ENCODE assay signal across 7 mouse cellular contexts in the genomic region with DNA sequence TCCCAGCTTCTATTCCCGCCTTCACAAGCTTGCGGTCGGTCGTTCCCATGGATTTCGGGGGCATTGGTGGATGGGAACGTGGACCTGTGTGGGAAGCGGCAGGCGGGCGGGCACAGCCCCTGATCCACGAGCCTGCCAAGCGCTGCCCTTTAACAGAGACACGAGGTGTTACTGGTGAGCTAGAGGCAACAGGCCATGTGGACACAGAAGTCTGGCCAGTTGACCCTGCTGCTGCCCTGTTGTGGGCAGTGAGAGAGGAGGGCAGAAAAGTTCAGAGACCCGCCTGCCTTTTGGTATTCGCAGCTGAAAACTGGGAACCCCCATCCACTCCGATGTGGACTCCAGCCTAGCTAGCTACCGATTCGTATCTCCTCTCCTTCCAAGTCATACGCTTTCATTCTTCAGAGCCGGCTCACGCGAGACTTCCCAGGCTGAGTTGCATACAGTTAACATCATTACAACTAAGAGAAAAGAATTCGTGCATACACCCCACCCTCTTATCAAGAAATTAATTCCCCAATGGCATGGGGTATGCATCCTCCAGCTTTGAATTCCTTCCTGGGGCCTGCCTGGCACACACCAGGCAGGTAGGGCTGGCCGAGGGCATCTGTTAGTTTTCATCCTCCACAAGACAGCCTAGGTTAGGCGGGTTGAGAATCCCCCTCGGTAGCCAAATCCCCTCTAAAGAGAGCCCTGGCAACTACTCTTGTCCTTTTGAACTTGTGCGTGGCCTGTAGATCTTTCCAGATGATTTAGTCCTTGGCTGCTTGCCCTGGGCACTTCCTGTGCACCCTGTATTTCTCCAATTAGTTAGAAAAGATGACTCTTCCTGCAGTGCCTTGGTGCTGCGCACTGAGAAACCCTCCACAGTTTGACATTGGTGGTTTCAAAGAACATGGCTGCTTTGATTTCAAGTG. TPM values are rescaled to one million over a fixed set of nuclear protein-coding genes. Genes with fewer than 3 reads are reported as not detected.
DNase-seq lines count a peak whose midpoint lies in the region; ATAC-seq and TF ChIP-seq lines count a peak whose summit lies in the region.

No protein-coding gene starts in this region.

- no peak for TF ChIP-seq CTCF in E14TG2a.4 (conservative IDR thresholded peaks at IDR 0.05; ENCODE audit: low read length)

- no peaks in the 10 kb centered on the region for H3K36me3 ChIP-seq in E14TG2a.4 (ENCODE audit: insufficient read depth, low read length)
- H3K36me3 ChIP-seq in embryonic facial prominence, embryonic 11.5 days (replicated peaks; ENCODE audit: control insufficient read depth, insufficient read depth, low read depth, low read length), result no peaks in the 10 kb centered on the region
- H3K36me3 ChIP-seq in stomach, embryonic 16.5 days (ENCODE audit: control insufficient read depth, insufficient read depth, low read length), result no peaks in the 10 kb centered on the region

- peak overlapping the region; percentile 73 for H3K4me3 ChIP-seq in E14TG2a.4 (replicated peaks; ENCODE audit: low read length)
- peak overlapping the region; percentile 32 for H3K4me3 ChIP-seq in embryonic facial prominence, embryonic 11.5 days (ENCODE audit: low read depth, low read length)
- H3K4me3 ChIP-seq in stomach, embryonic 16.5 days (replicated peaks; ENCODE audit: low read length), result peak overlapping the region; percentile 50

- 14% methylated on average over 27 of the region's 27 CpGs for WGBS in embryonic facial prominence, embryonic 11.5 days
- 10% methylated on average over 27 of the region's 27 CpGs for WGBS in stomach, embryonic 16.5 days

- H3K27ac ChIP-seq in embryonic facial prominence, embryonic 11.5 days (replicated peaks; ENCODE audit: low read depth, low read length), result no peak overlapping the region
- H3K27ac ChIP-seq in stomach, embryonic 16.5 days (ENCODE audit: low read length), result peak overlapping the region; percentile 90

- peaks cover 31% of the 10 kb centered on the region for H3K4me1 ChIP-seq in E14TG2a.4 (replicated peaks; ENCODE audit: low read depth, low read length)
- H3K4me1 ChIP-seq in embryonic facial prominence, embryonic 11.5 days (ENCODE audit: control insufficient read depth, insufficient read depth, low read length), result peaks cover 5% of the 10 kb centered on the region
- H3K4me1 ChIP-seq in stomach, embryonic 16.5 days (ENCODE audit: control insufficient read depth, insufficient read depth, low read length), result peaks cover 17% of the 10 kb centered on the region

- H3K27me3 ChIP-seq in E14TG2a.4 (ENCODE audit: insufficient read depth, low read length), result peaks cover 60% of the 10 kb centered on the region
- no peaks in the 10 kb centered on the region; the same call in 1 of the 2 replicates for H3K27me3 ChIP-seq in embryonic facial prominence, embryonic 11.5 days (ENCODE audit: control insufficient read depth, insufficient read depth, low read length)
- H3K27me3 ChIP-seq in stomach, embryonic 16.5 days (ENCODE audit: control insufficient read depth, insufficient read depth, low read length), result 0 out of 2 replicates have a peak, but pooled peaks cover 2% of the 10 kb centered on the region

- ATAC-seq in embryonic facial prominence, embryonic 11.5 days (replicated peaks; ENCODE audit: insufficient number of reproducible peaks, low FRiP score, low TSS enrichment, low read depth), result peak; percentile 27; the same call in 1 of the 2 replicates
- peak; percentile 34 for ATAC-seq in stomach, embryonic 16.5 days (ENCODE audit: insufficient read depth, low FRiP score)

- H3K9ac ChIP-seq in embryonic facial prominence, embryonic 11.5 days (replicated peaks; ENCODE audit: low read length), result peak overlapping the region; percentile 52
- H3K9ac ChIP-seq in stomach, embryonic 16.5 days (ENCODE audit: low read length), result peak overlapping the region; percentile 79

- intact Hi-C loops in heart, postnatal 10 days (cut with DNase I), result no loop called here

- no peaks in the 10 kb centered on the region for H3K9me3 ChIP-seq in E14TG2a.4 (ENCODE audit: low read length)
- H3K9me3 ChIP-seq in embryonic facial prominence, embryonic 11.5 days (replicated peaks; ENCODE audit: control insufficient read depth, low read length), result no peaks in the 10 kb centered on the region
- H3K9me3 ChIP-seq in stomach, embryonic 16.5 days (replicated peaks; ENCODE audit: control insufficient read depth, low read length), result no peaks in the 10 kb centered on the region

- peak; percentile 88 for DNase-seq in MN1 (ENCODE audit: low spot score)
- no peak for DNase-seq in embryonic facial prominence, embryonic 11.5 days (ENCODE audit: low spot score)
- peak; percentile 57 to 67 for DNase-seq in heart, postnatal 10 days
- peak; percentile 77 to 82 for DNase-seq in kidney, postnatal 36 days
- DNase-seq in lung, postnatal 4 days, result peak; percentile 47 to 51

- peak overlapping the region; percentile 66 for H3K4me2 ChIP-seq in embryonic facial prominence, embryonic 11.5 days (ENCODE audit: low read depth, low read length)
- peak overlapping the region; percentile 89 for H3K4me2 ChIP-seq in stomach, embryonic 16.5 days (ENCODE audit: low read depth, low read length)

RNA-seq across cellular contexts. Expression of a gene that starts 1.1 kb away (rescaled TPM):
- polyA plus RNA-seq in embryonic facial prominence, embryonic 11.5 days (2014; fragmentation: Nextera tagmentation; extraction: Ambion mirVana), result 0.59 and 0.88 TPM in 2 replicates
- under 1 TPM; 0.35 to 0.67 TPM for total RNA-seq in heart, postnatal 10 days (2021)
- 1.9 and 2.7 TPM in 2 replicates for polyA plus RNA-seq in stomach, embryonic 16.5 days (2015; fragmentation: Nextera tagmentation; extraction: Ambion mirVana)

RNA-seq across cellular contexts. Expression of a gene that starts 12.3 kb away (rescaled TPM):
- polyA plus RNA-seq in embryonic facial prominence, embryonic 11.5 days (2014; fragmentation: Nextera tagmentation; extraction: Ambion mirVana), result 1.1 and 1.2 TPM in 2 replicates
- total RNA-seq in heart, postnatal 10 days (2021), result 10 to 100 TPM; 27.2 TPM
- polyA plus RNA-seq in stomach, embryonic 16.5 days (2015; fragmentation: Nextera tagmentation; extraction: Ambion mirVana), result 3.5 and 4.5 TPM in 2 replicates
